Mouse (Mus musculus): ENCODE data around the gene Mpeg1. TPM values are rescaled to one million over a fixed set of nuclear protein-coding genes. Genes with fewer than 3 reads are reported as not detected.

Mpeg1 gene
- polyA plus RNA-seq, 1 experiment, result 0.06 TPM

GRCm38 (mm10) chr19:12421680-12422079, 38.9 kb upstream of the Mpeg1 start:
- Histone ChIP-seq H3K79me2 (ENCODE audit: control insufficient read depth, insufficient read depth) (no peaks in the 10 kb centered on the region), H3K4me2 (ENCODE audit: low read depth) (no peak overlapping the region), H3K4me3 (no peak overlapping the region), H3ac (ENCODE audit: control insufficient read depth, insufficient read length) (no peak overlapping the region), H3K36me3 (ENCODE audit: control insufficient read depth, insufficient read depth) (no peaks in the 10 kb centered on the region), H3K27me3 (ENCODE audit: control insufficient read depth, insufficient read depth, insufficient read length) (no peaks in the 10 kb centered on the region)
- TF ChIP-seq MAX (IDR thresholded peaks at IDR 0.05; ENCODE audit: low read depth) (no peak), E2F4 (IDR thresholded peaks at IDR 0.05; ENCODE audit: insufficient read depth) (no peak), TCF3 (IDR thresholded peaks at IDR 0.05; ENCODE audit: insufficient read length, low read depth) (no peak), MYOG (IDR thresholded peaks at IDR 0.05; ENCODE audit: control insufficient read depth in 1 of 3, insufficient read depth in 1 of 3, insufficient read length in 2 of 3, low read depth in 2 of 3) (no peak), POLR2AphosphoS2 (IDR thresholded peaks at IDR 0.05; ENCODE audit: insufficient read length, low read depth) (no peak), TCF12 (IDR thresholded peaks at IDR 0.05; ENCODE audit: insufficient read depth, poor library complexity, severe bottlenecking) (no peak), USF1 (IDR thresholded peaks at IDR 0.05; ENCODE audit: low read depth) (no peak), SRF (IDR thresholded peaks at IDR 0.05; ENCODE audit: control insufficient read depth, insufficient read length, low read depth) (no peak), REST (IDR thresholded peaks at IDR 0.05; ENCODE audit: insufficient read depth, insufficient read length) (no peak)

- peak overlapping the region; percentile 39 for H3K4me2 ChIP-seq (ENCODE audit: low read depth)
- H3K36me3 ChIP-seq (ENCODE audit: control insufficient read depth, insufficient read depth), result no peaks in the 10 kb centered on the region
- TF ChIP-seq MYOG (IDR thresholded peaks at IDR 0.05; ENCODE audit: control insufficient read depth in 1 of 3, insufficient read depth in 1 of 3, insufficient read length in 2 of 3, low read depth in 2 of 3) (no peak), TCF12 (IDR thresholded peaks at IDR 0.05; ENCODE audit: insufficient read depth, poor library complexity, severe bottlenecking) (no peak), MYOD1 (IDR thresholded peaks at IDR 0.05; ENCODE audit: control insufficient read depth in 1 of 3, insufficient read length in 2 of 3, low read depth in 2 of 3) (no peak), POLR2A (IDR thresholded peaks at IDR 0.05; ENCODE audit: insufficient read length, low read depth) (no peak), CEBPB (IDR thresholded peaks at IDR 0.05; ENCODE audit: insufficient read depth, poor library complexity, severe bottlenecking) (no peak), REST (IDR thresholded peaks at IDR 0.05; ENCODE audit: insufficient read depth, insufficient read length) (no peak), SRF (IDR thresholded peaks at IDR 0.05; ENCODE audit: control insufficient read depth, insufficient read length, low read depth) (no peak), TCF3 (IDR thresholded peaks at IDR 0.05; ENCODE audit: insufficient read length, low read depth) (no peak), MAX (IDR thresholded peaks at IDR 0.05; ENCODE audit: low read depth) (no peak), POLR2AphosphoS2 (IDR thresholded peaks at IDR 0.05; ENCODE audit: insufficient read length, low read depth) (no peak), USF1 (IDR thresholded peaks at IDR 0.05; ENCODE audit: low read depth) (no peak), E2F4 (IDR thresholded peaks at IDR 0.05; ENCODE audit: insufficient read depth) (no peak)
- H3K4me3 ChIP-seq, result no peak overlapping the region
- no peaks in the 10 kb centered on the region for H3K79me2 ChIP-seq (ENCODE audit: control insufficient read depth, insufficient read depth)
- no peak overlapping the region for H3ac ChIP-seq (ENCODE audit: control insufficient read depth, insufficient read length)
- no peaks in the 10 kb centered on the region for H3K27me3 ChIP-seq (ENCODE audit: control insufficient read depth, insufficient read depth, insufficient read length)
Measured at GRCm38 (mm10) chr19:12427101-12427500, 33.5 kb upstream of the Mpeg1 start.

GRCm38 (mm10) chr19:12427605-12428004, 33.0 kb upstream of the Mpeg1 start, which contains the start of gene Pfpl:
Gene Pfpl (plus strand): TSS chr19:12427905.
- no peaks in the 10 kb centered on the region for H3K79me2 ChIP-seq (ENCODE audit: control insufficient read depth, insufficient read depth)
- H3K4me3 ChIP-seq, result no peak within 1 kb of the TSS
- no peaks in the 10 kb centered on the region for H3K27me3 ChIP-seq (ENCODE audit: control insufficient read depth, insufficient read depth, insufficient read length)
- TF ChIP-seq MYOG (IDR thresholded peaks at IDR 0.05; ENCODE audit: control insufficient read depth in 1 of 3, insufficient read depth in 1 of 3, insufficient read length in 2 of 3, low read depth in 2 of 3), result no peak
- TF ChIP-seq POLR2A (IDR thresholded peaks at IDR 0.05; ENCODE audit: insufficient read length, low read depth), result no peak
- TF ChIP-seq SRF (IDR thresholded peaks at IDR 0.05; ENCODE audit: control insufficient read depth, insufficient read length, low read depth), result no peak
- TF ChIP-seq E2F4 (IDR thresholded peaks at IDR 0.05; ENCODE audit: insufficient read depth), result no peak
- no peak for TF ChIP-seq MAX (IDR thresholded peaks at IDR 0.05; ENCODE audit: low read depth)
- TF ChIP-seq CEBPB (IDR thresholded peaks at IDR 0.05; ENCODE audit: insufficient read depth, poor library complexity, severe bottlenecking), result no peak
- no peak for TF ChIP-seq REST (IDR thresholded peaks at IDR 0.05; ENCODE audit: insufficient read depth, insufficient read length)
- TF ChIP-seq USF1 (IDR thresholded peaks at IDR 0.05; ENCODE audit: low read depth), result no peak
- no peak for TF ChIP-seq TCF3 (IDR thresholded peaks at IDR 0.05; ENCODE audit: insufficient read length, low read depth)
- no peak for TF ChIP-seq TCF12 (IDR thresholded peaks at IDR 0.05; ENCODE audit: insufficient read depth, poor library complexity, severe bottlenecking)
- no peak for TF ChIP-seq MYOD1 (IDR thresholded peaks at IDR 0.05; ENCODE audit: control insufficient read depth in 1 of 3, insufficient read length in 2 of 3, low read depth in 2 of 3)
- TF ChIP-seq POLR2AphosphoS2 (IDR thresholded peaks at IDR 0.05; ENCODE audit: insufficient read length, low read depth), result no peak
- peak within 1 kb of the TSS; percentile 39 for H3K4me2 ChIP-seq (ENCODE audit: low read depth)
- no peak within 1 kb of the TSS for H3ac ChIP-seq (ENCODE audit: control insufficient read depth, insufficient read length)
- H3K36me3 ChIP-seq (ENCODE audit: control insufficient read depth, insufficient read depth), result no peaks in the 10 kb centered on the region

GRCm38 (mm10) chr19:12433033-12433432, 27.5 kb upstream of the Mpeg1 start:
- no peak for TF ChIP-seq TCF12 (IDR thresholded peaks at IDR 0.05; ENCODE audit: insufficient read depth, poor library complexity, severe bottlenecking)
- TF ChIP-seq USF1 (IDR thresholded peaks at IDR 0.05; ENCODE audit: low read depth), result no peak
- no peak for TF ChIP-seq MYOD1 (IDR thresholded peaks at IDR 0.05; ENCODE audit: control insufficient read depth in 1 of 3, insufficient read length in 2 of 3, low read depth in 2 of 3)
- TF ChIP-seq MYOG (IDR thresholded peaks at IDR 0.05; ENCODE audit: control insufficient read depth in 1 of 3, insufficient read depth in 1 of 3, insufficient read length in 2 of 3, low read depth in 2 of 3), result no peak
- TF ChIP-seq POLR2AphosphoS2 (IDR thresholded peaks at IDR 0.05; ENCODE audit: insufficient read length, low read depth), result no peak
- no peak for TF ChIP-seq TCF3 (IDR thresholded peaks at IDR 0.05; ENCODE audit: insufficient read length, low read depth)
- no peak for TF ChIP-seq MAX (IDR thresholded peaks at IDR 0.05; ENCODE audit: low read depth)
- TF ChIP-seq SRF (IDR thresholded peaks at IDR 0.05; ENCODE audit: control insufficient read depth, insufficient read length, low read depth), result no peak
- no peak for TF ChIP-seq POLR2A (IDR thresholded peaks at IDR 0.05; ENCODE audit: insufficient read length, low read depth)
- TF ChIP-seq REST (IDR thresholded peaks at IDR 0.05; ENCODE audit: insufficient read depth, insufficient read length), result no peak
- no peak for TF ChIP-seq E2F4 (IDR thresholded peaks at IDR 0.05; ENCODE audit: insufficient read depth)
- no peak for TF ChIP-seq CEBPB (IDR thresholded peaks at IDR 0.05; ENCODE audit: insufficient read depth, poor library complexity, severe bottlenecking)
- no peak overlapping the region for H3K4me3 ChIP-seq
- H3K36me3 ChIP-seq (ENCODE audit: control insufficient read depth, insufficient read depth), result no peaks in the 10 kb centered on the region
- H3ac ChIP-seq (ENCODE audit: control insufficient read depth, insufficient read length), result no peak overlapping the region
- H3K4me2 ChIP-seq (ENCODE audit: low read depth), result no peak overlapping the region
- no peaks in the 10 kb centered on the region for H3K27me3 ChIP-seq (ENCODE audit: control insufficient read depth, insufficient read depth, insufficient read length)
- H3K79me2 ChIP-seq (ENCODE audit: control insufficient read depth, insufficient read depth), result no peaks in the 10 kb centered on the region

Measured in myocyte (in vitro differentiated cells).